Mouse (Mus musculus) CH12.LX (cell line): ENCODE data around the gene Klk15. TPM values are rescaled to one million over a fixed set of nuclear protein-coding genes. Genes with fewer than 3 reads are reported as not detected.

Source experiments
- DNase-seq: peaks from one replicate; pipeline ENCODE4 v3.0.0-alpha.2; 2013; ENCODE audit errors: extremely low read depth
- H3K27ac ChIP-seq: 2 replicates; pipeline ENCODE4 v1.5.1; 2012; ENCODE audit warnings: low read depth, mild to moderate bottlenecking, control low read depth, moderate library complexity; ENCODE audit not compliant: insufficient read depth
- H3K27me3 ChIP-seq: replicated peaks from 2 replicates; pipeline ENCODE3; 2012; ENCODE audit warnings: inconsistent platforms
- H3K36me3 ChIP-seq, 2 experiments: replicated peaks in 1 of 2; 2 replicates each; pipeline versions ENCODE3 to v1.6.1; 2012; ENCODE audit warnings: inconsistent platforms in 1 of 2, low read length in 1 of 2, mild to moderate bottlenecking in 1 of 2, mixed read lengths in 1 of 2, moderate library complexity in 1 of 2; ENCODE audit not compliant: control insufficient read depth in 1 of 2, insufficient read depth in 1 of 2
- H3K4me1 ChIP-seq, 2 experiments: 2 replicates each; pipeline ENCODE4 v1.6.1; 2012; ENCODE audit warnings: inconsistent platforms in 1 of 2, moderate library complexity in 1 of 2; ENCODE audit not compliant: insufficient read depth in 2 of 2, control insufficient read depth in 1 of 2
- H3K4me2 ChIP-seq: 2 replicates; pipeline ENCODE4 v1.6.1; 2012; ENCODE audit warnings: low read depth, mild to moderate bottlenecking, control low read depth; ENCODE audit not compliant: poor library complexity, insufficient read depth, severe bottlenecking
- H3K4me3 ChIP-seq, 3 experiments: fragments of 150-350 bp in 1 of 3; sonication (generic) in 1 of 3; replicated peaks in 1 of 3; 2 replicates each; pipeline versions ENCODE3 to v1.5.1; 2011 to 2012; ENCODE audit warnings: low read depth in 2 of 3, low read length in 2 of 3, mild to moderate bottlenecking in 2 of 3, moderate library complexity in 2 of 3, control low read depth in 1 of 3, improper control_type of control experiment in 1 of 3, inconsistent platforms in 1 of 3, mixed read lengths in 1 of 3; ENCODE audit not compliant: poor library complexity in 1 of 3
- H3K79me2 ChIP-seq: replicated peaks from 2 replicates; pipeline ENCODE4 v1.6.1; 2012; ENCODE audit warnings: mild to moderate bottlenecking, moderate library complexity; ENCODE audit not compliant: control insufficient read depth, poor library complexity, insufficient read depth, severe bottlenecking; ENCODE audit errors: extremely low read depth
- H3K9ac ChIP-seq: 2 replicates; pipeline ENCODE4 v1.6.1; 2012; ENCODE audit warnings: low read depth, mild to moderate bottlenecking, control low read depth, moderate library complexity; ENCODE audit not compliant: insufficient read depth
- H3K9me3 ChIP-seq: replicated peaks from 2 replicates; pipeline ENCODE3; 2012; ENCODE audit warnings: low read length, inconsistent platforms, mixed read lengths
- BHLHE40 ChIP-seq: IDR thresholded peaks from 2 replicates; pipeline ENCODE4 v1.6.1; 2011; ENCODE audit warnings: mild to moderate bottlenecking, low read depth, low read length, improper control_type of control experiment
- CHD1 ChIP-seq: IDR thresholded peaks from 2 replicates; pipeline ENCODE4 v1.6.1; 2012; ENCODE audit warnings: low read depth, low read length, improper control_type of control experiment, inconsistent platforms
- CHD2 ChIP-seq: IDR thresholded peaks from 2 replicates; pipeline ENCODE4 v1.6.1; 2011; ENCODE audit warnings: low read length, improper control_type of control experiment
- CTCF ChIP-seq, 2 experiments: IDR thresholded peaks in 1 of 2; conservative IDR thresholded peaks in 1 of 2; 2 replicates each; pipeline ENCODE4 v1.5.1; 2011 to 2012; ENCODE audit warnings: low read depth in 2 of 2, low read length in 2 of 2, improper control_type of control experiment in 1 of 2, inconsistent platforms in 1 of 2, mild to moderate bottlenecking in 1 of 2, moderate library complexity in 1 of 2
- ELF1 ChIP-seq: IDR thresholded peaks from 2 replicates; pipeline ENCODE4 v1.6.1; 2014; ENCODE audit warnings: low read depth, mild to moderate bottlenecking, inconsistent platforms, low read length, improper control_type of control experiment
- EP300 ChIP-seq: IDR thresholded peaks from 2 replicates; pipeline ENCODE4 v1.6.1; 2011; ENCODE audit warnings: low read length, improper control_type of control experiment
- KAT2A ChIP-seq: IDR thresholded peaks from 2 replicates; pipeline ENCODE4 v1.6.1; 2012; ENCODE audit warnings: low read length, improper control_type of control experiment, inconsistent platforms; ENCODE audit not compliant: insufficient replicate concordance
- MAFK ChIP-seq: IDR thresholded peaks from 2 replicates; pipeline ENCODE4 v1.6.1; 2011; ENCODE audit warnings: low read length, improper control_type of control experiment; ENCODE audit not compliant: insufficient replicate concordance
- MAZ ChIP-seq: IDR thresholded peaks from 2 replicates; pipeline ENCODE4 v1.6.1; 2012; ENCODE audit warnings: low read depth, mild to moderate bottlenecking, inconsistent platforms, low read length, improper control_type of control experiment, moderate library complexity
- MEF2A ChIP-seq: IDR thresholded peaks from 2 replicates; pipeline ENCODE4 v1.6.1; 2014; ENCODE audit warnings: low read depth, mild to moderate bottlenecking, inconsistent platforms, low read length, improper control_type of control experiment, borderline replicate concordance
- MXI1 ChIP-seq: IDR thresholded peaks from 2 replicates; pipeline ENCODE4 v1.6.1; 2011; ENCODE audit warnings: mild to moderate bottlenecking, low read depth, low read length, improper control_type of control experiment
- MYC ChIP-seq: IDR thresholded peaks from 2 replicates; pipeline ENCODE4 v1.6.1; 2011; ENCODE audit warnings: low read depth, mild to moderate bottlenecking, improper control_type of control experiment, low read length
- NELFE ChIP-seq: IDR thresholded peaks from 2 replicates; pipeline ENCODE4 v1.6.1; 2011; ENCODE audit warnings: low read depth, low read length, improper control_type of control experiment
- POLR2A ChIP-seq: IDR thresholded peaks from 2 replicates; pipeline ENCODE4 v1.6.1; 2011; ENCODE audit warnings: low read depth, mild to moderate bottlenecking, improper control_type of control experiment, low read length
- POLR2AphosphoS2 ChIP-seq: IDR thresholded peaks from 2 replicates; pipeline ENCODE4 v1.6.1; 2011; ENCODE audit warnings: low read depth, low read length, improper control_type of control experiment
- RAD21 ChIP-seq: IDR thresholded peaks from 2 replicates; pipeline ENCODE4 v1.6.1; 2011; ENCODE audit warnings: low read depth, mild to moderate bottlenecking, low read length, improper control_type of control experiment, moderate library complexity
- RCOR1 ChIP-seq: conservative IDR thresholded peaks from 2 replicates; pipeline ENCODE4 v1.6.1; 2012; ENCODE audit warnings: low read depth, mild to moderate bottlenecking, inconsistent platforms, low read length, improper control_type of control experiment
- SIN3A ChIP-seq: IDR thresholded peaks from 2 replicates; pipeline ENCODE4 v1.6.1; 2012; ENCODE audit warnings: low read length, improper control_type of control experiment, inconsistent platforms
- SMC3 ChIP-seq: IDR thresholded peaks from 2 replicates; pipeline ENCODE4 v1.6.1; 2011; ENCODE audit warnings: low read depth, low read length, improper control_type of control experiment
- UBTF ChIP-seq: IDR thresholded peaks from 2 replicates; pipeline ENCODE4 v1.6.1; 2012; ENCODE audit warnings: low read depth, mild to moderate bottlenecking, inconsistent platforms, low read length, improper control_type of control experiment, moderate library complexity
- USF2 ChIP-seq: conservative IDR thresholded peaks from 2 replicates; pipeline ENCODE4 v1.6.1; 2011; ENCODE audit warnings: low read depth, low read length, improper control_type of control experiment
- ZMIZ1 ChIP-seq: IDR thresholded peaks from 2 replicates; pipeline ENCODE4 v1.6.1; 2012; ENCODE audit warnings: low read depth, mild to moderate bottlenecking, inconsistent platforms, low read length, improper control_type of control experiment
- ZNF384 ChIP-seq: IDR thresholded peaks from 2 replicates; pipeline ENCODE4 v1.6.1; 2012; ENCODE audit warnings: low read depth, low read length, improper control_type of control experiment, inconsistent platforms
- dilution Hi-C: fragments of 300-500 bp; cut with MboI; formaldehyde crosslinking; loops from 2 replicates; pipeline ENCODE4 v1.14.3; 2020; ENCODE audit warnings: low sequenced_read_pairs; ENCODE audit not compliant: extremely low pct_unique_long_range_greater_than_20kb, extremely low pct_ligation_motif_present
- in situ Hi-C: fragments of 300-500 bp; cut with MboI; formaldehyde crosslinking; loops from 3 replicates; pipeline ENCODE4 v1.14.3; 2019; ENCODE audit warnings: low sequenced_read_pairs, low pct_ligation_motif_present, low pct_unique_long_range_greater_than_20kb, mixed read lengths
- polyA plus RNA-seq: library from polyadenylated mRNA; unstranded; fragments of >175 nt; gene quantifications from 2 replicates; pipeline ENCODE4 v1.2.1, GENCODE M21; 2012; ENCODE audit warnings: low read depth; ENCODE audit not compliant: insufficient read length
- total RNA-seq, 2 experiments: library from RNA; depleted of rRNA; stranded (reverse); fragments of 300-350 nt in 1 of 2; fragments of >200 nt in 1 of 2; gene quantifications; 2 replicates each; pipeline ENCODE4 v1.2.3; 2012 to 2014

The Klk15 gene
- total and polyA plus RNA-seq, 3 experiments: not detected

DNA sequence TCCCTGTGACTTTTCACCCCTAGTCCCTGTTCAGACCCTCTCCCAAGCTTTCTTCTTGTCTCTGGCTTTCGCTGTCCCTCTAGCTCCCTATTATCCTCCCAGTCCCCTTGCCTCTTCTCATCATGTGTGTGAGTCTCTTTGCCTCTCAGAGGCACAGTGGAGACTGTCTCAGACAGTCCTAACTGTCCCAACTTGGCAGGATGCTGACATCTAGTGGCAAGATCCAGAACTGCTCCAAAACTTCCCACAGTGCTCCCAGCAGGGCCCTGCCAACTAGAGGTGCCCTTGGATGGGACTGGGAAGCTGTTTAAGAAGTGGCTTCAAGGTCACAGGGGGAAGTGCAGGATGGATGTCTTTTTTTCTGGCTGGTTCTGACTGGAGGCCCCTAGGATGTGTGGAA, 38.7 kb upstream of the Klk15 start (continued):
- TF ChIP-seq ZNF384 (no peak), MAZ (no peak), MYC (no peak), POLR2A (no peak)

DNA sequence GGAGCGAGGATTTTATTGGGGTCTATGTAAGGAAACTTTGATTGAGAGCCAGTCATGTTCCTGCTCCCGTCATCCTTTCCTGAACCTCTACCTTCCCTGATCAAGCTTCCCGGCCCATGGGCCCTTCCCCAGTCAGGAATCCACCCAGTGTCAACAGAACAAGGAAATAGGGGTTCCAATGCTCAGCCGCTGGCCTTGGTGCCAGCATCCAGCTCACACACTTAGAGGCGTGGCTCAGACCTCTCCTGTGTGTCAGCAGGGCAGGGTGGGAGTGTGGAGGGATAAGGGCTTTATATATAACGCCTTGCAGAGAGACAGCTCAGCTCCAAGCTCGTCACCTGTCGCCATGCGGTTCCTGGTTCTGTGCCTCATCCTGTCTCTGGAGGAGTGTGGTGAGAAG, 18.7 kb upstream of the Klk15 start:
- in situ Hi-C loops (no loop called here), dilution Hi-C loops (no loop called here)
- H3K27me3 ChIP-seq: peaks cover 69% of the 10 kb centered on the region

DNA sequence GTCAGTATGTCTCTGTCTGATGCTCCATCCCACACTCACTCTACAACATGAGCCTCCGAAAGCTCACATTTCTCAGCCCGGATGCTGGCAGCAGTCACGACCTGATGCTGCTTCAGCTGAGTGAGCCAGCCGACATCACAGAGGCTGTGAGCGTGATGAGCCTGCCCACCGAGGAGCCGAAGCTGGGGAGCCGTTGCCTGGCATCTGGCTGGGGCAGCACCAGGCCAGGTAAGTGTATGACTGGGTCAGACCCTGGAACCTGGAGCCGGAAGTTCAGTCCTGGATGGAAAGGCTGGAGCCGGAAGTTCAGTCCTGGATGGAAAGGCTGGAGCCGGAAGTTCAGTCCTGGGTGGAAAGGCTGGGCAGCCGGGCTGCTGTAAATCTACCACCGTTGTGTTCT, 15.1 kb upstream of the Klk15 start:
- no peak overlapping the region for H3K4me3 ChIP-seq
- in situ Hi-C loops: no loop called here
- no peak overlapping the region for H3K4me2 ChIP-seq

More for the DNA sequence above, 18.7 kb upstream of the Klk15 start:
- Histone ChIP-seq H3K9ac (no peak overlapping the region), H3K36me3 (no peaks in the 10 kb centered on the region), H3K4me1 (no peaks in the 10 kb centered on the region), H3K27ac (no peak overlapping the region), H3K4me3 (no peak overlapping the region), H3K4me2 (no peak overlapping the region), H3K9me3 (no peaks in the 10 kb centered on the region), H3K79me2 (no peaks in the 10 kb centered on the region)
- no peak for TF ChIP-seq USF2
- no peak for TF ChIP-seq NELFE
- no peak for TF ChIP-seq RCOR1
- no peak for TF ChIP-seq CHD1
- TF ChIP-seq BHLHE40: no peak
- TF ChIP-seq ELF1: no peak
- no peak for TF ChIP-seq MEF2A
- TF ChIP-seq SMC3: no peak
- no peak for TF ChIP-seq POLR2AphosphoS2
- no peak for TF ChIP-seq UBTF
- no peak for TF ChIP-seq RAD21
- no peak for TF ChIP-seq EP300
- no peak for TF ChIP-seq ZMIZ1
- TF ChIP-seq SIN3A: no peak
- DNase-seq: no peak

More for the DNA sequence above, 15.1 kb upstream of the Klk15 start:
- dilution Hi-C loops: no loop called here
- Histone ChIP-seq H3K27me3 (peaks cover 78% of the 10 kb centered on the region), H3K9me3 (no peaks in the 10 kb centered on the region), H3K79me2 (no peaks in the 10 kb centered on the region), H3K36me3 (no peaks in the 10 kb centered on the region), H3K4me1 (peaks cover 0 to 8% of the 10 kb centered on the region in 2 experiments; a peak in 2 of 4 replicates), H3K9ac (no peak overlapping the region), H3K27ac (no peak overlapping the region)
- TF ChIP-seq CHD2 (no peak), MAFK (no peak), CTCF (conservative IDR thresholded peaks at IDR 0.05 in 1 of 2, IDR thresholded peaks at IDR 0.05 in 1 of 2; ENCODE audit: low read depth in 2 of 2, low read length in 2 of 2) (no peak), KAT2A (no peak), MXI1 (no peak)
- no peak for DNase-seq
